Mouse (Mus musculus): Measurements from ENCODE around the gene Cd320.

DNA sequence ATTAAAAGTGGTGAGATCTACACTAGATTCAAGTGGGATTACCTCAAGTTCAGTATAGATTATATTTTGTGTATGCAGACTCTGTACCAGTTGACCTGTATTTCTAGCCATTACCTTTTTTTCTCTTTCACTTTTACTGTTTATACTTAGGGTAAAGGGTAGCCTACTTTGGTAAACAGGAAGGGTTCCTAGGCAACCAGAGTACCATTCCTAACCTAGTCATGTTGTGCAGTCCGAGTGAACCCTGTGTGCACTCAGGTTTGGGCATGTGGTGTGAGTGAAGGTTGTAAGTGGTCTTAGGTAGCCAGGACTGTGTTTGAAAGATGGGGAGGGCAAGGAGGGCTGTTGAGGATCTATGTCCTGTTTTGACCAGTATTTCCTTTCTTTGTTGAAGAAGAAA lies 8.4 kb downstream of the Cd320 start:
- TF ChIP-seq CTCF (IDR thresholded peaks at IDR 0.05; ENCODE audit: low read depth, low read length) (no peak), POLR2AphosphoS5 (IDR thresholded peaks at IDR 0.05; ENCODE audit: insufficient replicate concordance, low read depth, low read length) (no peak)

Measured in G1E (cell line).